Mouse (Mus musculus) myocyte (in vitro differentiated cells): ENCODE data around the gene Gtf3c1. TPM values are rescaled to one million over a fixed set of nuclear protein-coding genes. Genes with fewer than 3 reads are reported as not detected.

ENCODE experiments used
- H3K27me3 ChIP-seq: one replicate; pipeline ENCODE4 v1.6.1; 2011; ENCODE audit not compliant: control insufficient read depth, insufficient read depth, insufficient read length
- H3K36me3 ChIP-seq: one replicate; pipeline ENCODE4 v1.6.1; 2011; ENCODE audit not compliant: control insufficient read depth, insufficient read depth
- H3K4me2 ChIP-seq: one replicate; pipeline ENCODE4 v1.6.1; 2011; ENCODE audit warnings: low read depth, control low read depth
- H3K4me3 ChIP-seq: one replicate; pipeline ENCODE4 v1.5.1; 2011; ENCODE audit warnings: mild to moderate bottlenecking, control low read depth, moderate library complexity
- H3K79me2 ChIP-seq: one replicate; pipeline ENCODE4 v1.6.1; 2011; ENCODE audit not compliant: control insufficient read depth, insufficient read depth
- H3ac ChIP-seq: one replicate; pipeline ENCODE4 v1.6.1; 2011; ENCODE audit not compliant: control insufficient read depth, insufficient read length
- CEBPB ChIP-seq: IDR thresholded peaks from 2 replicates; pipeline ENCODE4 v1.6.1; 2011; ENCODE audit warnings: mild to moderate bottlenecking, moderate library complexity; ENCODE audit not compliant: poor library complexity, insufficient read depth, severe bottlenecking
- E2F4 ChIP-seq: IDR thresholded peaks from one replicate; pipeline ENCODE4 v1.6.1; 2011; ENCODE audit warnings: mild to moderate bottlenecking, control low read depth, moderate library complexity; ENCODE audit not compliant: insufficient read depth
- MAX ChIP-seq: IDR thresholded peaks from one replicate; pipeline ENCODE4 v1.6.1; 2011; ENCODE audit warnings: low read depth, mild to moderate bottlenecking, control low read depth
- MYOD1 ChIP-seq, 3 experiments: IDR thresholded peaks; one replicate each; pipeline ENCODE4 v1.6.1; 2011; ENCODE audit warnings: control low read depth in 2 of 3, low read depth in 2 of 3, mild to moderate bottlenecking in 2 of 3, moderate library complexity in 1 of 3; ENCODE audit not compliant: insufficient read length in 2 of 3, control insufficient read depth in 1 of 3
- MYOG ChIP-seq, 3 experiments: IDR thresholded peaks; one replicate each; pipeline ENCODE4 v1.6.1; 2011; ENCODE audit warnings: control low read depth in 2 of 3, low read depth in 2 of 3, mild to moderate bottlenecking in 2 of 3; ENCODE audit not compliant: insufficient read length in 2 of 3, control insufficient read depth in 1 of 3, insufficient read depth in 1 of 3
- POLR2A ChIP-seq: IDR thresholded peaks from one replicate; pipeline ENCODE4 v1.6.1; 2011; ENCODE audit warnings: low read depth, mild to moderate bottlenecking, control low read depth, moderate library complexity; ENCODE audit not compliant: insufficient read length
- POLR2AphosphoS2 ChIP-seq: IDR thresholded peaks from one replicate; pipeline ENCODE4 v1.6.1; 2011; ENCODE audit warnings: low read depth, control low read depth; ENCODE audit not compliant: insufficient read length
- REST ChIP-seq: IDR thresholded peaks from one replicate; pipeline ENCODE4 v1.6.1; 2011; ENCODE audit warnings: mild to moderate bottlenecking, control low read depth, moderate library complexity; ENCODE audit not compliant: insufficient read depth, insufficient read length
- SRF ChIP-seq: IDR thresholded peaks from one replicate; pipeline ENCODE4 v1.6.1; 2011; ENCODE audit warnings: low read depth; ENCODE audit not compliant: control insufficient read depth, insufficient read length
- TCF12 ChIP-seq: IDR thresholded peaks from one replicate; pipeline ENCODE4 v1.6.1; 2011; ENCODE audit warnings: mild to moderate bottlenecking, control low read depth; ENCODE audit not compliant: poor library complexity, insufficient read depth, severe bottlenecking
- TCF3 ChIP-seq: IDR thresholded peaks from one replicate; pipeline ENCODE4 v1.6.1; 2011; ENCODE audit warnings: low read depth, control low read depth; ENCODE audit not compliant: insufficient read length
- USF1 ChIP-seq: IDR thresholded peaks from one replicate; pipeline ENCODE4 v1.6.1; 2011; ENCODE audit warnings: low read depth, mild to moderate bottlenecking, control low read depth, moderate library complexity
- polyA plus RNA-seq: library from polyadenylated mRNA; unstranded; fragments of >200 nt; fragmentation: generic; extraction: Trizol; gene quantifications from one replicate; pipeline ENCODE4 v1.2.1, GENCODE M21; 2012; ENCODE audit warnings: missing spikeins

The Gtf3c1 gene
- polyA plus RNA-seq, 1 experiment = 38.3 TPM

- H3K4me3 ChIP-seq = no peak overlapping the region
- no peak overlapping the region for H3ac ChIP-seq
- H3K36me3 ChIP-seq = no peaks in the 10 kb centered on the region
- H3K27me3 ChIP-seq = peaks cover 5% of the 10 kb centered on the region
- no peaks in the 10 kb centered on the region for H3K79me2 ChIP-seq
- no peak overlapping the region for H3K4me2 ChIP-seq
- TF ChIP-seq CEBPB (no peak), POLR2AphosphoS2 (no peak), MYOD1 (IDR thresholded peaks at IDR 0.05; ENCODE audit: control insufficient read depth in 1 of 3, insufficient read length in 2 of 3, low read depth in 2 of 3) (no peak), REST (no peak), USF1 (no peak), POLR2A (no peak), TCF12 (no peak), E2F4 (no peak), TCF3 (no peak), MYOG (IDR thresholded peaks at IDR 0.05; ENCODE audit: control insufficient read depth in 1 of 3, insufficient read depth in 1 of 3, insufficient read length in 2 of 3, low read depth in 2 of 3) (no peak), MAX (no peak), SRF (no peak)
Observed at GRCm38 (mm10) chr7:125607384-125608182, 100.0 kb downstream of the Gtf3c1 start.

GRCm38 (mm10) chr7:125606265-125607164 lies 101.1 kb downstream of the Gtf3c1 start:
- TF ChIP-seq POLR2A = no peak
- no peak for TF ChIP-seq REST
- no peak for TF ChIP-seq POLR2AphosphoS2
- no peak for TF ChIP-seq TCF12
- no peak for TF ChIP-seq USF1
- no peak for TF ChIP-seq MYOD1 (IDR thresholded peaks at IDR 0.05; ENCODE audit: control insufficient read depth in 1 of 3, insufficient read length in 2 of 3, low read depth in 2 of 3)
- no peak for TF ChIP-seq MAX
- no peak for TF ChIP-seq TCF3
- no peak for TF ChIP-seq MYOG (IDR thresholded peaks at IDR 0.05; ENCODE audit: control insufficient read depth in 1 of 3, insufficient read depth in 1 of 3, insufficient read length in 2 of 3, low read depth in 2 of 3)
- TF ChIP-seq CEBPB = no peak
- Histone ChIP-seq H3K79me2 (no peaks in the 10 kb centered on the region), H3K27me3 (peaks cover 5% of the 10 kb centered on the region), H3K36me3 (no peaks in the 10 kb centered on the region), H3ac (no peak overlapping the region), H3K4me3 (no peak overlapping the region), H3K4me2 (no peak overlapping the region)

GRCm38 (mm10) chr7:125605725-125606139 lies 101.8 kb downstream of the Gtf3c1 start:
- no peak overlapping the region for H3ac ChIP-seq
- TF ChIP-seq REST (no peak), MAX (no peak), MYOG (IDR thresholded peaks at IDR 0.05; ENCODE audit: control insufficient read depth in 1 of 3, insufficient read depth in 1 of 3, insufficient read length in 2 of 3, low read depth in 2 of 3) (no peak), POLR2A (no peak), E2F4 (no peak), POLR2AphosphoS2 (no peak), CEBPB (no peak), USF1 (no peak), TCF3 (no peak), SRF (no peak), MYOD1 (IDR thresholded peaks at IDR 0.05; ENCODE audit: control insufficient read depth in 1 of 3, insufficient read length in 2 of 3, low read depth in 2 of 3) (no peak), TCF12 (no peak)
- no peaks in the 10 kb centered on the region for H3K79me2 ChIP-seq

GRCm38 (mm10) chr7:125604362-125605319 lies 102.9 kb downstream of the Gtf3c1 start:
- TF ChIP-seq SRF (no peak), MYOD1 (IDR thresholded peaks at IDR 0.05; ENCODE audit: control insufficient read depth in 1 of 3, insufficient read length in 2 of 3, low read depth in 2 of 3) (no peak), TCF12 (no peak), CEBPB (no peak), POLR2AphosphoS2 (no peak), MYOG (IDR thresholded peaks at IDR 0.05; ENCODE audit: control insufficient read depth in 1 of 3, insufficient read depth in 1 of 3, insufficient read length in 2 of 3, low read depth in 2 of 3) (no peak), MAX (no peak), USF1 (no peak), REST (no peak)
- no peaks in the 10 kb centered on the region for H3K79me2 ChIP-seq
- no peak overlapping the region for H3K4me3 ChIP-seq
- H3K36me3 ChIP-seq = no peaks in the 10 kb centered on the region
- H3K4me2 ChIP-seq = no peak overlapping the region
- no peak overlapping the region for H3ac ChIP-seq
- H3K27me3 ChIP-seq = peaks cover 5% of the 10 kb centered on the region

More at GRCm38 (mm10) chr7:125605725-125606139, 101.8 kb downstream of the Gtf3c1 start:
- Histone ChIP-seq H3K4me2 (no peak overlapping the region), H3K36me3 (no peaks in the 10 kb centered on the region), H3K4me3 (no peak overlapping the region), H3K27me3 (peaks cover 5% of the 10 kb centered on the region)
